Mouse (Mus musculus): Measurements from ENCODE around the gene Guca2a. TPM values are rescaled to one million over a fixed set of nuclear protein-coding genes. Genes with fewer than 3 reads are reported as not detected.

Gene Guca2a
- total and polyA plus RNA-seq, 2 experiments: 1.2 TPM; not detected in 1

DNA sequence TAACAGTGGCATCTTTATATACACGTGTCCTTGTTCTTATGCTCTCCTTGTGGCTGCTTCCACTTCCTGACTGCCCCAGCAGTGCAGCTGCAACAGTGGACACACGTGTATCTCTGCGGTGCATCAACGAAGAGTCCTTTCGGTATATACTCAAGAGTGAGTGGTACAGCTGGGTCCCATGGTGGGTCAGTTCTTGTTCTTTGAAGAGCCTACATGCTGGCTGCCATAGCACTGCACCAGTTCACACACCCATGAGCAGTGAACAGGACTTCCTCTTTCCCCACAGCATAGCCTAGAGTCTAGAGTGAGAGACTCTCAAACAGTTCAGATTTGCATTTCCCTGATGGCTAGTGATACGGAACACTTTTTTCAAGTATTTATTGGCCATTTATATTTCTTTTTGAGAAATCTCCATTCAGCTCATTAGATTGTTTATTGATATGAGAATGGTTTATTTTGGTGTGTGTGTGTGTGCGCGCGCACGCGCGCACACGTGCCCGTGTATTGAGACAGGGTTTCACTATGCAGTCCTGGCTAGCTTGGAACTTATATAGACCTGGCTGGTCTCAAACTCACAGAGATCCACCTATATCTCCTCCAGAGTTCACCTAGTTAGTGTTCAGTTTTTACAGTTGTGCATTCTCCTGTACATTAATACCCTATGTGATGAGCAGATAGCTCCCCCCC, 26.0 kb downstream of the Guca2a start:
- Histone ChIP-seq H3K27ac (replicated peaks; ENCODE audit: insufficient read depth, low read depth, low read length) (no peak overlapping the region), H3K36me3 (ENCODE audit: control insufficient read depth, insufficient read depth, low read length) (no peaks in the 10 kb centered on the region), H3K4me3 (ENCODE audit: insufficient read depth, low read depth, low read length) (no peak overlapping the region), H3K79me2 (ENCODE audit: control insufficient read depth, insufficient read depth, low read length) (no peaks in the 10 kb centered on the region), H3K27me3 (ENCODE audit: control insufficient read depth, insufficient read depth, low read length) (no peaks in the 10 kb centered on the region), H3K4me1 (ENCODE audit: control insufficient read depth, insufficient read depth, low read length) (no peaks in the 10 kb centered on the region), H3K9ac (ENCODE audit: low read depth, low read length) (no peak overlapping the region)
- no peak for DNase-seq (ENCODE audit: extremely low read depth, low read depth, low spot score)
- TF ChIP-seq CTCF (IDR thresholded peaks at IDR 0.05; ENCODE audit: low read depth, low read length) (no peak), POLR2A (IDR thresholded peaks at IDR 0.05; ENCODE audit: extremely low read depth, insufficient read depth, low read length) (no peak)
- WGBS: 93% methylated on average over 14 of the region's 14 CpGs

DNA sequence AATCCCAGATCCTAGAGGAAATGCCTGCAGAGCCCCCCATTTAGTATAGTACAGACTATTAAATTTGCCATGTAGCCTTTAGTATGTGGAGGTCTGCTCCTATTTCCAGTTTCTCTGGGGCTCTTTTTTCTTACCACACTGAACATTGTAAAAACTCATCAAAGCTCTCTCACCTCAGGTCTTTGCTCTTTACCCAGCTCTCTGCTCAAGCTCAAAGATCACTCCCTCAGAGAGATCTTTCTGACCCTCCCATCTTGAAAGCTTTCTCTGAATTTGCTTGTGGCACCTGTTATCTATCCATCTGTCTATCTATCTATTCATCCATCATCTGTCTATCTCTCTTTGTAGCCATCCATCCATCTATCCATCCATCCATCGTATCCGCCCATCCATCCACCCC, 27.7 kb downstream of the Guca2a start:
- no peak overlapping the region for H3K9ac ChIP-seq (ENCODE audit: low read depth, low read length)
- no peak overlapping the region for H3K4me3 ChIP-seq (ENCODE audit: insufficient read depth, low read depth, low read length)
- no peaks in the 10 kb centered on the region for H3K27me3 ChIP-seq (ENCODE audit: control insufficient read depth, insufficient read depth, low read length)
- no peaks in the 10 kb centered on the region for H3K79me2 ChIP-seq (ENCODE audit: control insufficient read depth, insufficient read depth, low read length)
- no peak for DNase-seq (ENCODE audit: extremely low read depth, low read depth, low spot score)
- TF ChIP-seq CTCF (IDR thresholded peaks at IDR 0.05; ENCODE audit: low read depth, low read length) (no peak), POLR2A (IDR thresholded peaks at IDR 0.05; ENCODE audit: extremely low read depth, insufficient read depth, low read length) (no peak)
- H3K27ac ChIP-seq (replicated peaks; ENCODE audit: insufficient read depth, low read depth, low read length): no peak overlapping the region
- H3K4me1 ChIP-seq (ENCODE audit: control insufficient read depth, insufficient read depth, low read length): no peaks in the 10 kb centered on the region
- 94% methylated on average over 2 of the region's 2 CpGs for WGBS
- H3K36me3 ChIP-seq (ENCODE audit: control insufficient read depth, insufficient read depth, low read length): no peaks in the 10 kb centered on the region

DNA sequence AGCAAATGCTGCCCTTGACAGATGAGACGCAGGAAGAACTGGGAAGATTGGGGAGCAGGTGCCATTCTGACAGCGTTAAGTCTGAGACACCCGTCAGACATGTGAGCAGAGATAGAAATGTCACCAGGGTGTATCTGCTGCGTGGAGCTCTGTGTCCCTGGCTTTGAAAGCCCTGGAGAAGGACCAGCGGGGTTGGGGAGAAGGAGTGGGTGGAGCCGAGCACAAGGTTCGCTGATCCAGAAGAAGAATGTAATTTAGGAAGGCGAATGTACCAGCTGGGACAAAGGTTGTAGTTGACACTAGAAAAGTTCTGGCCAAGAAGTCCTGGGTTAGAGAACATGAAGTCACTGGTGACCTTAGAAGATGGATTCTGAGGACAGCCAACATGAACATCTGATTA, 28.6 kb downstream of the Guca2a start:
- Histone ChIP-seq H3K36me3 (ENCODE audit: control insufficient read depth, insufficient read depth, low read length) (no peaks in the 10 kb centered on the region), H3K79me2 (ENCODE audit: control insufficient read depth, insufficient read depth, low read length) (no peaks in the 10 kb centered on the region), H3K27me3 (ENCODE audit: control insufficient read depth, insufficient read depth, low read length) (no peaks in the 10 kb centered on the region), H3K4me1 (ENCODE audit: control insufficient read depth, insufficient read depth, low read length) (no peaks in the 10 kb centered on the region), H3K4me3 (ENCODE audit: insufficient read depth, low read depth, low read length) (no peak overlapping the region), H3K9ac (ENCODE audit: low read depth, low read length) (no peak overlapping the region), H3K27ac (replicated peaks; ENCODE audit: insufficient read depth, low read depth, low read length) (no peak overlapping the region)
- TF ChIP-seq CTCF (IDR thresholded peaks at IDR 0.05; ENCODE audit: low read depth, low read length): no peak
- TF ChIP-seq POLR2A (IDR thresholded peaks at IDR 0.05; ENCODE audit: extremely low read depth, insufficient read depth, low read length): no peak
- 60% methylated on average over 8 of the region's 8 CpGs for WGBS
- no peak for DNase-seq (ENCODE audit: extremely low read depth, low read depth, low spot score)

DNA sequence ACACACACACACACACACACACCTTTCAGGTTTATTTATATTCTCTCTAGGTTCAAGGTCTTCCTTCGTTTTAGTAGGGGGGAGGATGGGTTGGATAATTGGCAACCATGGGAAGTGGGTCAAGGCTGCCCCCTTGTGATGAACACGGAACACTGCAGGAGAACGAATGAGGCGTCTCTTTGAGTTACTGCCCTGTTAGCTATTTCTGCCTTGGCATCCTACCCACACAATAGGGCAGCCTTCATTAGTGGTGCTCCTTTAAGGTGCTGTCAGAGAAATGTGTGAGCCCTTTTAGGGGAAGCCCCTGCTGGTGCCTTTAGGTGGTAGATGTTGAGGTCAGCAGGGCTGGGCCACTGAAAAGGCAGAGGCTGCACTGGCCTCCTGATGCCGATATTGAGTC, 29.9 kb downstream of the Guca2a start:
- no peak overlapping the region for H3K9ac ChIP-seq (ENCODE audit: low read depth, low read length)
- H3K27ac ChIP-seq (replicated peaks; ENCODE audit: insufficient read depth, low read depth, low read length): no peak overlapping the region
- 26% methylated on average over 5 of the region's 5 CpGs for WGBS
- DNase-seq (ENCODE audit: extremely low read depth, low read depth, low spot score): peak; percentile 16
- no peaks in the 10 kb centered on the region for H3K36me3 ChIP-seq (ENCODE audit: control insufficient read depth, insufficient read depth, low read length)
- no peak overlapping the region for H3K4me3 ChIP-seq (ENCODE audit: insufficient read depth, low read depth, low read length)
- H3K27me3 ChIP-seq (ENCODE audit: control insufficient read depth, insufficient read depth, low read length): no peaks in the 10 kb centered on the region
- no peaks in the 10 kb centered on the region for H3K79me2 ChIP-seq (ENCODE audit: control insufficient read depth, insufficient read depth, low read length)
- H3K4me1 ChIP-seq (ENCODE audit: control insufficient read depth, insufficient read depth, low read length): no peaks in the 10 kb centered on the region
- TF ChIP-seq POLR2A (IDR thresholded peaks at IDR 0.05; ENCODE audit: extremely low read depth, insufficient read depth, low read length): no peak
- TF ChIP-seq CTCF (IDR thresholded peaks at IDR 0.05; ENCODE audit: low read depth, low read length): peak; percentile 72

DNA sequence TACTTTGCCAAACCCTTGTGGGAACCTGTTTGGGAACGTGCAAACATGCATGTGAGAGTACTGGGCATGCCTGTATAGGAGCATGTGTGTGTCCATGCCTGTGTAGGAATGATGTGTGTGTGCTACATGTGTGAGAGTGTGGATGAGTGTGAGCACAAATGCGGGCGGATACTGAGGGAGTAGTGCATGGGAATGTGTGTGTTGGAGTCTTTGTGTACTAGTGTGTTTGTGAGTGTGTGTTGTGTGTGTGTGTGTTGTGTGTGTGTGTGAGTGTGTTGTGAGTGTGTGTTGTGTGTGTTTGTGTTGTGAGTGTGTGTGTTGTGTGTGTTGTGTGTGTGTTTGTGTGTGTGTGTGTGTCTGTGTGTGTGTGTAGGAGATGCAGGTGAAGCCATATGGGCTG, 30.7 kb downstream of the Guca2a start:
- no peak for TF ChIP-seq CTCF (IDR thresholded peaks at IDR 0.05; ENCODE audit: low read depth, low read length)
- no peak for TF ChIP-seq POLR2A (IDR thresholded peaks at IDR 0.05; ENCODE audit: extremely low read depth, insufficient read depth, low read length)
- Histone ChIP-seq H3K27me3 (ENCODE audit: control insufficient read depth, insufficient read depth, low read length) (no peaks in the 10 kb centered on the region), H3K36me3 (ENCODE audit: control insufficient read depth, insufficient read depth, low read length) (no peaks in the 10 kb centered on the region), H3K9ac (ENCODE audit: low read depth, low read length) (no peak overlapping the region), H3K79me2 (ENCODE audit: control insufficient read depth, insufficient read depth, low read length) (no peaks in the 10 kb centered on the region), H3K4me1 (ENCODE audit: control insufficient read depth, insufficient read depth, low read length) (no peaks in the 10 kb centered on the region), H3K4me3 (ENCODE audit: insufficient read depth, low read depth, low read length) (no peak overlapping the region), H3K27ac (replicated peaks; ENCODE audit: insufficient read depth, low read depth, low read length) (no peak overlapping the region)
- 86% methylated on average over 3 of the region's 3 CpGs for WGBS
- DNase-seq (ENCODE audit: extremely low read depth, low read depth, low spot score): no peak

DNA sequence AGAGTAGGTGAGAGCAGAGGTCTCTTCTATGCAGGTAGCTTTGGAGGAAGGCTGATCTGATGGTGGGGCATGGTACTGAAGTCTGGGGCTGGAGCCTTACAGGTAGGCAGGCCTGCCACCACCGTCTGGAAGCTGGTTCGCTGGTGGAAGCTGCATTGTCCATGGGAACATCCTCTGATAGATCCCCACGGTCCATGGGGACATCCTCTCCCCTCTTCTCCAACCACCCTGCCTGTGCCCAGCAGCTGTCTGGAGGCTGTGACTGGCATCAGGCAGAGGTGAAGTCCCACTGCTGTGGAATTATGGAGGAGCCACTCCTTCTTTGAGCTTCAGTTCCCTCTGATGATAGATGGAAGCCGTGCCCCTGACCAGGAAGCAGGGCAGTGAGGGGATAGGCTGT, 31.1 kb downstream of the Guca2a start:
- WGBS: 72% methylated on average over 4 of the region's 4 CpGs
- no peak overlapping the region for H3K4me3 ChIP-seq (ENCODE audit: insufficient read depth, low read depth, low read length)
- TF ChIP-seq CTCF (IDR thresholded peaks at IDR 0.05; ENCODE audit: low read depth, low read length) (no peak), POLR2A (IDR thresholded peaks at IDR 0.05; ENCODE audit: extremely low read depth, insufficient read depth, low read length) (no peak)
- H3K27ac ChIP-seq (replicated peaks; ENCODE audit: insufficient read depth, low read depth, low read length): no peak overlapping the region
- H3K4me1 ChIP-seq (ENCODE audit: control insufficient read depth, insufficient read depth, low read length): no peaks in the 10 kb centered on the region
- H3K36me3 ChIP-seq (ENCODE audit: control insufficient read depth, insufficient read depth, low read length): no peaks in the 10 kb centered on the region
- no peak overlapping the region for H3K9ac ChIP-seq (ENCODE audit: low read depth, low read length)
- no peaks in the 10 kb centered on the region for H3K27me3 ChIP-seq (ENCODE audit: control insufficient read depth, insufficient read depth, low read length)
- H3K79me2 ChIP-seq (ENCODE audit: control insufficient read depth, insufficient read depth, low read length): no peaks in the 10 kb centered on the region
- no peak for DNase-seq (ENCODE audit: extremely low read depth, low read depth, low spot score)
